Mouse (Mus musculus): ENCODE results near the gene Gimap4. TPM values are rescaled to one million over a fixed set of nuclear protein-coding genes. Genes with fewer than 3 reads are reported as not detected.

The Gimap4 gene
- polyA plus RNA-seq, 1 experiment from 2014 or later: 27.1 TPM

DNA sequence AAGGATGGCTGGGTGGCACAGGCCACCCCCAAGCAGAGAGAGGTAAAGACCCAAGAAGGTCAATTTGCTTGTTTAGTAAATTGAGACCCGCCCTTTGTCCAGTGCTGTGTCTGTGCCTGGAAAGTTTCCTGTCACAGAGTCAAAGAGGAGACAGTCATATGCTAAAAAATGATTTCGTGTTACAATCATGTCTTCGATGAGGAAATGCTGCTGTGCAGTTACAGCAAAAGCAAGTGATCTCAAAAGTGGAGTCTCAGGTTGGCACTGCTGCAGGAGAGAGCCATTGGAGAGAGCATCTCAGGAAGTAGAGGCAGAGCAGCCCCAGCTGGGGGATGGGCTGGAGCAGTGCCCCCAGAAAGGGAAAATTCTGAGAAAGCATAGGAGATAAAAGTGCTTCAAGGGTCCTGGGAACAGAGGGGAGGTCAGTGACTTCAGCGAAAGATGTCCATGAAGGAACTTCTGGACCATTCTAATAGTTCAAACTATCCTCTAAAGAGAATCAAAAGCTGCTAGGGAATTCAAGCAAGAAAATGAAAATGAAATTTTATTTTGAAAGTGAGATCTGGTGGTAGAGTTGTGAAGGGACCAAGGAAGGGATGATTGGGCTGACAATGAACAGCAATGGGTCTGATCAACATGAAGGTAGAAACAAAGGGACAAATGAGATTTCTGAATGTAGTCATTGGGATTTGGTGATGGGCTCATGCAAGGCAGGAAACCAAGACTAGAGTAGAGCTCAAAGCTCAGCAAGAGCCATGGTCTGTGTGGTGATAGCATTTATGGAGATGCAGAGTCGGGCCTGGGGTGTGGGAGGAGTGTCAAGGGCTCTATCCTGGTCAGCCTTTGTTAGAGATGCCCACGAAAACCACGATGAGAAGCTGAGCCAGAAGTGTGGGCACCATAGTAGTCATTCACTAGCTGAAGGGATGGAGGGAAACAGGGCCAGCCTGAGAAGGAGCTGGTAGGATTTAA is 1.6 kb downstream of the Gimap4 start:
- no peaks in the 10 kb centered on the region for H3K36me3 ChIP-seq
- ATAC-seq (replicated peaks; ENCODE audit: insufficient number of reproducible peaks, insufficient read depth, low FRiP score, low read depth): no peak
- peak overlapping the region; percentile 21 for H3K4me2 ChIP-seq
- no peaks in the 10 kb centered on the region for H3K9me3 ChIP-seq (replicated peaks)
- H3K27ac ChIP-seq: peak overlapping the region; percentile 72
- H3K4me1 ChIP-seq (replicated peaks): 0 out of 2 replicates have a peak, but pooled peaks cover 4% of the 10 kb centered on the region
- H3K4me3 ChIP-seq: peak overlapping the region; percentile 28
- no peaks in the 10 kb centered on the region for H3K27me3 ChIP-seq
- no peak overlapping the region for H3K9ac ChIP-seq
- 67% methylated on average over 7 of the region's 7 CpGs for WGBS

- H3K4me2 ChIP-seq: no peak overlapping the region; the same call in 1 of the 2 replicates
- WGBS: 45% methylated on average over 2 of the region's 2 CpGs
- no peak overlapping the region for H3K4me3 ChIP-seq
- no peak overlapping the region for H3K27ac ChIP-seq
- H3K4me1 ChIP-seq (replicated peaks): 0 out of 2 replicates have a peak, but pooled peaks cover 4% of the 10 kb centered on the region
- no peak overlapping the region for H3K9ac ChIP-seq
- no peaks in the 10 kb centered on the region for H3K27me3 ChIP-seq
- ATAC-seq (replicated peaks; ENCODE audit: insufficient number of reproducible peaks, insufficient read depth, low FRiP score, low read depth): no peak
- H3K36me3 ChIP-seq: no peaks in the 10 kb centered on the region
- no peaks in the 10 kb centered on the region for H3K9me3 ChIP-seq (replicated peaks)
Observed at GRCm38 (mm10) chr6:48687077-48687476, 2.7 kb downstream of the Gimap4 start.

GRCm38 (mm10) chr6:48689320-48689719 is 5.0 kb downstream of the Gimap4 start:
- Histone ChIP-seq H3K9me3 (replicated peaks) (no peaks in the 10 kb centered on the region), H3K27ac (no peak overlapping the region), H3K27me3 (no peaks in the 10 kb centered on the region), H3K4me2 (no peak overlapping the region), H3K4me3 (no peak overlapping the region), H3K4me1 (replicated peaks) (0 out of 2 replicates have a peak, but pooled peaks cover 4% of the 10 kb centered on the region), H3K36me3 (no peaks in the 10 kb centered on the region), H3K9ac (no peak overlapping the region)
- no peak for ATAC-seq (replicated peaks; ENCODE audit: insufficient number of reproducible peaks, insufficient read depth, low FRiP score, low read depth)
- WGBS: 51% methylated on average over 2 of the region's 2 CpGs

- no peak for ATAC-seq (replicated peaks; ENCODE audit: insufficient number of reproducible peaks, insufficient read depth, low FRiP score, low read depth)
- Histone ChIP-seq H3K27ac (no peak overlapping the region), H3K9me3 (replicated peaks) (no peaks in the 10 kb centered on the region), H3K9ac (no peak overlapping the region), H3K27me3 (no peaks in the 10 kb centered on the region), H3K4me1 (replicated peaks) (no peaks in the 10 kb centered on the region), H3K4me3 (no peak overlapping the region), H3K4me2 (no peak overlapping the region), H3K36me3 (no peaks in the 10 kb centered on the region)
- WGBS: 70% methylated on average over 6 of the region's 6 CpGs
Observed at GRCm38 (mm10) chr6:48692962-48693361, 8.6 kb downstream of the Gimap4 start.

GRCm38 (mm10) chr6:48696830-48697554 is 12.6 kb downstream of the Gimap4 start:
- peak overlapping the region; percentile 45; the same call in 1 of the 2 replicates for H3K27ac ChIP-seq
- 80% methylated on average over 4 of the region's 4 CpGs for WGBS

GRCm38 (mm10) chr6:48697555-48697930 is 13.2 kb downstream of the Gimap4 start:
- 40% methylated on average over 1 of the region's 1 CpGs for WGBS
- no peaks in the 10 kb centered on the region for H3K27me3 ChIP-seq
- H3K36me3 ChIP-seq: no peaks in the 10 kb centered on the region
- no peak overlapping the region for H3K4me2 ChIP-seq
- H3K27ac ChIP-seq: peak overlapping the region; percentile 45; the same call in 1 of the 2 replicates
- H3K4me1 ChIP-seq (replicated peaks): no peaks in the 10 kb centered on the region
- H3K9ac ChIP-seq: no peak overlapping the region
- no peak for ATAC-seq (replicated peaks; ENCODE audit: insufficient number of reproducible peaks, insufficient read depth, low FRiP score, low read depth)
- no peak overlapping the region for H3K4me3 ChIP-seq
- H3K9me3 ChIP-seq (replicated peaks): no peaks in the 10 kb centered on the region

More at GRCm38 (mm10) chr6:48696830-48697554, 12.6 kb downstream of the Gimap4 start:
- H3K36me3 ChIP-seq: no peaks in the 10 kb centered on the region
- no peak for ATAC-seq (replicated peaks; ENCODE audit: insufficient number of reproducible peaks, insufficient read depth, low FRiP score, low read depth)
- no peaks in the 10 kb centered on the region for H3K4me1 ChIP-seq (replicated peaks)
- no peak overlapping the region for H3K4me3 ChIP-seq
- H3K4me2 ChIP-seq: no peak overlapping the region
- no peak overlapping the region for H3K9ac ChIP-seq
- no peaks in the 10 kb centered on the region for H3K9me3 ChIP-seq (replicated peaks)
- no peaks in the 10 kb centered on the region for H3K27me3 ChIP-seq

DNA sequence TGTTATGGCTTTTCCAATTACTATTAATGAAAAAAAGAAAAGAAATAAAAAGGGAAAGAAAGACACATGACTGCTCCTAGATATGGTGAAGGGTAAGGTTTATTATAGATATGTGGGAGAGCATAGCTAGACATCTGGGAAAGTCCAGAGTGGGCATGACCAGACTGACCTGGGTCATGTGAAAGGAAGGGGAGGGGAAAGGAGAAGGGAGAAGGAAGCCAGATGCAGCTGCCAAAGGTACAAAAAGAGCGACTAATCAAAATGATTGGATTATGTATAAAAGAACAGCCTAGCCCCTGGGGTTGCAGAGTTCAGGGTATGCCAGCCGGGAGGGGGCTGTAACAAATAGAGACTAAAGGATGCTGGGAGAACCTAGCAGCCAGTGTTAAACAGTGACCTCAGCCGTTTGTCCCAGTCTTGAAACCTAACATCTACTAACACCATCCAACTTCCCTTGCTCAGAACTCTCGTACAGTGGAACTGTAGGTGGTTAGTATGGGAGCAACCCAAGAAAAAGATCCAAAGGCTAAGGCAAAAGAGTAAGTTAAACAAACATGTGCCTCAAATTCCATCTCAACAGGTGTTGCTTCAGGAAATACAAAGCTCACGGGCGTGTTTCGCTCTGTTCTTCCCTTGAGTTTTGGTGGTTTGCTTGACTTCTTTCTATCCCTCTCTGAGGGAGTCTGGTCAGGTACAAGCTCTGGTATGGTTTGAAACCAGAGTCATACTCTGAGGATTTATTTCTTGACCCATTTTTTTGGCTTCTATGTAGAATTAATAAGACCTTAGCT is 13.9 kb downstream of the Gimap4 start:
- Histone ChIP-seq H3K4me2 (no peak overlapping the region), H3K27me3 (no peaks in the 10 kb centered on the region), H3K4me1 (replicated peaks) (no peaks in the 10 kb centered on the region), H3K9ac (no peak overlapping the region), H3K27ac (peak overlapping the region; percentile 67), H3K4me3 (no peak overlapping the region), H3K36me3 (no peaks in the 10 kb centered on the region), H3K9me3 (replicated peaks) (no peaks in the 10 kb centered on the region)
- 73% methylated on average over 7 of the region's 7 CpGs for WGBS
- no peak for ATAC-seq (replicated peaks; ENCODE audit: insufficient number of reproducible peaks, insufficient read depth, low FRiP score, low read depth)

- no peaks in the 10 kb centered on the region for H3K9me3 ChIP-seq (replicated peaks)
- 56% methylated on average over 3 of the region's 3 CpGs for WGBS
- H3K27ac ChIP-seq: peak overlapping the region; percentile 67
- H3K4me3 ChIP-seq: no peak overlapping the region
- no peak overlapping the region for H3K4me2 ChIP-seq
- H3K36me3 ChIP-seq: no peaks in the 10 kb centered on the region
- ATAC-seq (replicated peaks; ENCODE audit: insufficient number of reproducible peaks, insufficient read depth, low FRiP score, low read depth): no peak
- no peak overlapping the region for H3K9ac ChIP-seq
- H3K27me3 ChIP-seq: no peaks in the 10 kb centered on the region
- H3K4me1 ChIP-seq (replicated peaks): no peaks in the 10 kb centered on the region
Observed at GRCm38 (mm10) chr6:48698888-48699287, 14.5 kb downstream of the Gimap4 start.

DNA sequence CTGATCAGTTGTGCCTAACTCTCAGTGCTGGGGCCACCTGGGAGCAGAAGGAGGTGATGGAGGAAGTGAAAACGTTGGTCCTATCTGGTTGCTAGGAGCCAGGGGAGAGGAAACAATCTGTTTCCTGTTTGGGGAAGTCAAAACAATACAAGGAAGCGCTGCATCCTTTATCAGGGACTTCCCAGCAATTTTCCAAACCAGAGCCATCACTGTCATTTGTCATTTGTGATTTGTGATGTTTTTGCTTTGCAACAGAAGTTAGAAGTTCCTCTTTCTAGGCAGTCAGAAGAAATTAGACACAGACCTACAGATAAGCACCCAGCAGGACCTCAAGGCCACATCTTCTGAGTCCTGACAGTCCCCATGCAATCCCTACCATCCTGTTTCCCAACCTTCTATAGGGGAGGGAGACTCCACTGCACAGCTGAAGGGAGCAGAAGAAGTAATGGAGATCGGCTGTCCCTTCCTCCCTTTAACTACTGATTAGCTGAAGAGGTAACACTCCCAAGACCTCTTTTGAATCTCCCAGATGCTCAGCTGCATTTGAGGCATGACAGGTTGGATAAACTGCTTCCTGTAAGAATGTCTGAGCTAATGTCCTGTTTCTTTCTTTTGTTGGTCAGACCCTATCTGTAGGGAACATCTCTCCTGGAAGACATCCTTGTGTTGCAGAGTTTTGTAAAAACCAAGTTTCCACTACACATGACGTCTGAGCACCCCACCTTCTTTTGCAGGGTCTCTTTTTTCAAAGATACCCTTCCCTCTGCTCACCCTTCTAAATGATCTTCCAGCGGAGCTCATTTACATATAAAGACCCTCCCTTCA is 16.1 kb downstream of the Gimap4 start:
- Histone ChIP-seq H3K4me1 (replicated peaks) (no peaks in the 10 kb centered on the region), H3K27ac (peak overlapping the region; percentile 79), H3K9me3 (replicated peaks) (no peaks in the 10 kb centered on the region), H3K4me3 (no peak overlapping the region), H3K27me3 (no peaks in the 10 kb centered on the region), H3K9ac (no peak overlapping the region), H3K4me2 (no peak overlapping the region), H3K36me3 (no peaks in the 10 kb centered on the region)
- peak; percentile 82 for ATAC-seq (replicated peaks; ENCODE audit: insufficient number of reproducible peaks, insufficient read depth, low FRiP score, low read depth)
- 33% methylated on average over 5 of the region's 5 CpGs for WGBS

- Histone ChIP-seq H3K9ac (no peak overlapping the region), H3K4me1 (replicated peaks) (no peaks in the 10 kb centered on the region), H3K27ac (peak overlapping the region; percentile 55), H3K4me3 (no peak overlapping the region), H3K9me3 (replicated peaks) (no peaks in the 10 kb centered on the region), H3K36me3 (no peaks in the 10 kb centered on the region), H3K27me3 (no peaks in the 10 kb centered on the region), H3K4me2 (no peak overlapping the region)
- no peak for ATAC-seq (replicated peaks; ENCODE audit: insufficient number of reproducible peaks, insufficient read depth, low FRiP score, low read depth)
- WGBS: 77% methylated on average over 7 of the region's 7 CpGs
Observed at GRCm38 (mm10) chr6:48702146-48702545, 17.8 kb downstream of the Gimap4 start.

Data from heart, embryonic 15.5 days (tissue).